Mouse (Mus musculus) limb, embryonic 12.5 days (tissue): ENCODE data around the gene P2rx1. TPM values are rescaled to one million over a fixed set of nuclear protein-coding genes. Genes with fewer than 3 reads are reported as not detected.

Source experiments
- ATAC-seq: fragments of 200-750 bp; cut with Nextera tagmentation; 2 replicates; pipeline ENCODE4 v1.8.0; 2017; ENCODE audit warnings: low read depth, moderate TSS enrichment; ENCODE audit not compliant: insufficient number of reproducible peaks, insufficient read depth, low FRiP score, low TSS enrichment
- H3K27ac ChIP-seq: fragments of 300-500 bp; sonication (generic); 2 replicates; pipeline ENCODE4 v1.5.1; 2016; ENCODE audit warnings: mild to moderate bottlenecking, moderate library complexity
- H3K27me3 ChIP-seq: fragments of 300-500 bp; sonication (generic); 2 replicates; pipeline ENCODE4 v1.6.1; 2016; ENCODE audit warnings: mild to moderate bottlenecking, moderate library complexity
- H3K36me3 ChIP-seq: fragments of 300-500 bp; sonication (generic); 2 replicates; pipeline ENCODE4 v1.6.1; 2016; ENCODE audit warnings: mild to moderate bottlenecking, moderate library complexity
- H3K4me1 ChIP-seq: fragments of 300-500 bp; sonication (generic); replicated peaks from 2 replicates; pipeline ENCODE4 v1.6.1; 2016
- H3K4me2 ChIP-seq: fragments of 300-500 bp; sonication (generic); 2 replicates; pipeline ENCODE4 v1.6.1; 2016; ENCODE audit warnings: mild to moderate bottlenecking, moderate library complexity
- H3K4me3 ChIP-seq: fragments of 300-500 bp; sonication (generic); replicated peaks from 2 replicates; pipeline ENCODE4 v1.5.1; 2016; ENCODE audit warnings: mild to moderate bottlenecking
- H3K9ac ChIP-seq: fragments of 300-500 bp; sonication (generic); replicated peaks from 2 replicates; pipeline ENCODE4 v1.6.1; 2016; ENCODE audit warnings: mild to moderate bottlenecking, moderate library complexity
- H3K9me3 ChIP-seq: fragments of 300-500 bp; sonication (generic); 2 replicates; pipeline ENCODE4 v1.6.1; 2016; ENCODE audit warnings: mild to moderate bottlenecking, moderate library complexity
- WGBS: fragments of 180-500 bp; shearing (Covaris S2); methylation state at CpG from one replicate; pipeline ENCODE4 v1.1.7; 2016; 5-methylcytosine and 5-hydroxymethylcytosine counted together
- polyA plus RNA-seq: library from polyadenylated mRNA; unstranded; fragments of >200 nt; fragmentation: Nextera tagmentation; extraction: Ambion mirVana; gene quantifications from 2 replicates; pipeline ENCODE4 v1.2.1, GENCODE M21; 2016

P2rx1 gene
- polyA plus RNA-seq, 1 experiment from 2014 or later = 1.0 TPM

DNA sequence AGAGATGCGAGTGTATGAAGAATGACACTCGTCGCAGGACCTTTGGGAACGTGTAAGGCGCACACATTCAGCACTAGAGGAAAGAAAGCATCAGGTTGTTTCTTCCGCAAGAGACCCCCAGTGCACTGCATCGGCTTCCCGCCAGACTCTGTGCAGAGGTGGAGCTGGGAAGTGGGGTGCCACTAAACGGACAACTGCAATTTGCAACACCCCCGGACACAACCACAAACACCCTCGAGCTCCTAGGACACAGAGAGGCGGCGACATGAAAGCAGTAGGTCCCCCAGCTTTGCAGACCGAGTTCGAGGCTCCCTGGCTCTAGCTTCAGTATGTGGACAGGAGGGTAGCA is 38.2 kb upstream of the P2rx1 start:
- Histone ChIP-seq H3K4me2 (peak overlapping the region; percentile 61), H3K9me3 (no peaks in the 10 kb centered on the region), H3K27me3 (peaks cover 65% of the 10 kb centered on the region), H3K27ac (no peak overlapping the region), H3K4me1 (peaks cover 17% of the 10 kb centered on the region), H3K9ac (no peak overlapping the region), H3K36me3 (no peaks in the 10 kb centered on the region), H3K4me3 (peak overlapping the region; percentile 39)
- WGBS = 2% methylated on average over 15 of the region's 15 CpGs
- ATAC-seq = no peak

GRCm38 (mm10) chr11:72961072-72961980 is 37.6 kb upstream of the P2rx1 start, which contains the start of gene Atp2a3:
TSS of gene Atp2a3 (plus strand) at chr11:72961169.
- ATAC-seq = no peak

DNA sequence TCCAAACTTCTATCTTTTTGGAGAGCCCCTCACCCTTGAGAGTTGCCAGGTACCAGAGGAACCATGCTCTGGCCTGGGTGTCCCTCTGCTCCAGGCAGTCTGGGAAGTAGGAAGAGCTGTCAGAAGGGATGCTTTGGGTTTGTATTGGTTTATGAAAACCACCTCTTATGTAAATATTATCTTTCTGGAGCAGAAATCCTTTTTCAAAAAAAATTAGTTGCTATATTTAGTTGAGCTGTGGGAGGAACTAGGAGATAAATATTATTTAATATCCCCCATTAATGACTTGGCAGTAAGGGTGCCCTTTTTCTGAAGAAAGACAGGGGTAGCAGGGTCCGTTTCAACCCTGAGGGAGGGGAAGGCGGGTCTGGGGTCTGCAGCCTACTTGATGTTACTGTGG is 36.5 kb upstream of the P2rx1 start:
- Histone ChIP-seq H3K36me3 (no peaks in the 10 kb centered on the region), H3K9ac (no peak overlapping the region), H3K4me3 (no peak overlapping the region), H3K4me2 (no peak overlapping the region), H3K27ac (no peak overlapping the region), H3K27me3 (peaks cover 68% of the 10 kb centered on the region), H3K4me1 (peaks cover 19% of the 10 kb centered on the region), H3K9me3 (no peaks in the 10 kb centered on the region)
- 63% methylated on average over 2 of the region's 2 CpGs for WGBS
- no peak for ATAC-seq

More at GRCm38 (mm10) chr11:72961072-72961980, 37.6 kb upstream of the P2rx1 start, which contains the start of gene Atp2a3:
- peaks cover 19% of the 10 kb centered on the region for H3K4me1 ChIP-seq
- H3K4me2 ChIP-seq = peak within 1 kb of the TSS; percentile 61
- no peaks in the 10 kb centered on the region for H3K9me3 ChIP-seq
- no peaks in the 10 kb centered on the region for H3K36me3 ChIP-seq
- H3K4me3 ChIP-seq = peak within 1 kb of the TSS; percentile 39
- 4% methylated on average over 70 of the region's 70 CpGs for WGBS
- H3K9ac ChIP-seq = peak within 1 kb of the TSS; percentile 31; the same call in 1 of the 2 replicates
- H3K27ac ChIP-seq = no peak within 1 kb of the TSS
- H3K27me3 ChIP-seq = peaks cover 68% of the 10 kb centered on the region

- Histone ChIP-seq H3K9me3 (no peaks in the 10 kb centered on the region), H3K9ac (no peak overlapping the region), H3K27ac (no peak overlapping the region), H3K4me2 (no peak overlapping the region), H3K4me1 (peaks cover 19% of the 10 kb centered on the region), H3K36me3 (no peaks in the 10 kb centered on the region), H3K27me3 (peaks cover 62% of the 10 kb centered on the region), H3K4me3 (no peak overlapping the region)
- no peak for ATAC-seq
- 40% methylated on average over 7 of the region's 7 CpGs for WGBS
Measured at GRCm38 (mm10) chr11:72963058-72963788, 35.7 kb upstream of the P2rx1 start.

DNA sequence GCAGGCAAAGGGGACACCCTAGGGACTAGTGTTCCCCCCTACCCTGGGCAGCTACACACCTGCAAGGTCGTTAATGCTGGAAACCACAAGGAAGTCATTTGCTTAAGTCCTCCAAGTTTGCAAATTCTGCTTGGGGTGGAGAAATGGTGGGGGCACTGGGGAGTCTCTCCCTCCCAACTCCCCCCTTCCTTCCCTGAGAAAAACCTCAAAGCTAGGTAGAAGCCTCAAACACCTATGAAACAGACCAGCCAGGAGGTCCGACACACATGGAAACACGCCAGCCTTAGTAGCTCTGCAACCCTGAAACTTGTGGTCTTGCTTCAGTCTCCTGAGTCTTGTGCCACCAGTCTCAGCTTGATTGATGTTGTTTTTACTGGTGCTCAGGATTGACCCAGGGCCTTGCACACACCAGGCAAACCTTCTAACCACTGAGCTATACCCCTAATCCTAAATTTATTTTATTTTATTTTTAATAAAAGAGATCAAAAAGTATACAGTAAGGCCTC is 35.1 kb upstream of the P2rx1 start:
- no peak overlapping the region for H3K9ac ChIP-seq
- no peaks in the 10 kb centered on the region for H3K9me3 ChIP-seq
- peaks cover 19% of the 10 kb centered on the region for H3K4me1 ChIP-seq
- no peak overlapping the region for H3K27ac ChIP-seq
- H3K4me3 ChIP-seq = no peak overlapping the region
- H3K36me3 ChIP-seq = no peaks in the 10 kb centered on the region
- ATAC-seq = no peak
- H3K4me2 ChIP-seq = no peak overlapping the region
- WGBS = 50% methylated on average over 3 of the region's 3 CpGs
- H3K27me3 ChIP-seq = peaks cover 56% of the 10 kb centered on the region

- H3K9me3 ChIP-seq = no peaks in the 10 kb centered on the region
- H3K27ac ChIP-seq = no peak overlapping the region
- WGBS = 76% methylated on average over 13 of the region's 13 CpGs
- no peak for ATAC-seq
- H3K9ac ChIP-seq = no peak overlapping the region
- no peak overlapping the region for H3K4me3 ChIP-seq
- peaks cover 26% of the 10 kb centered on the region for H3K27me3 ChIP-seq
- no peaks in the 10 kb centered on the region for H3K36me3 ChIP-seq
- H3K4me1 ChIP-seq = no peaks in the 10 kb centered on the region
- no peak overlapping the region for H3K4me2 ChIP-seq
Measured at GRCm38 (mm10) chr11:72974995-72975503, 23.9 kb upstream of the P2rx1 start.

- 82% methylated on average over 9 of the region's 9 CpGs for WGBS
- Histone ChIP-seq H3K36me3 (no peaks in the 10 kb centered on the region), H3K4me1 (peaks cover 4% of the 10 kb centered on the region; the same call in 1 of the 2 replicates)
Measured at GRCm38 (mm10) chr11:72982516-72982915, 16.4 kb upstream of the P2rx1 start.

DNA sequence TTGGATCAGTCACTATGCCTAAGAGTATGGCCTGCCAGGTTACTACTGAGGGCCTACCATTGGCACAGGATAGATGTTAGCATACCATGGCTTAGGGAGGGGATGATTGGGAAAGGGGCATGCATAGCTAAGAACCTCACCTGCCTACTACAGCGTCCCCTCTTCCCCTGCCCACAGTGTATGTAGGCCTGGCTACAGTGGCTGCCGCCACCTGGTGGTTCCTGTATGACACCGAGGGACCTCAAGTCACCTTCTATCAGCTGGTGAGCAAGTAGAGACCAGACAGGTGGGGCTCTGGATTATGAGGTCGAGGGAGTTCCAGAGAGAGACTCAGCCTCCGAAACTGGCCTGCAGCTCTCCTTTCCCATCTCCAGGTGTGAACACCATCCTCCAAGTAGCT is 15.6 kb upstream of the P2rx1 start:
- no peaks in the 10 kb centered on the region for H3K27me3 ChIP-seq
- no peak overlapping the region for H3K4me2 ChIP-seq
- peaks cover 6% of the 10 kb centered on the region; the same call in 1 of the 2 replicates for H3K4me1 ChIP-seq
- 38% methylated on average over 5 of the region's 5 CpGs for WGBS
- H3K36me3 ChIP-seq = no peaks in the 10 kb centered on the region
- no peaks in the 10 kb centered on the region for H3K9me3 ChIP-seq
- no peak overlapping the region for H3K27ac ChIP-seq
- H3K4me3 ChIP-seq = no peak overlapping the region
- ATAC-seq = no peak
- no peak overlapping the region for H3K9ac ChIP-seq

More at GRCm38 (mm10) chr11:72982516-72982915, 16.4 kb upstream of the P2rx1 start:
- H3K9ac ChIP-seq = no peak overlapping the region
- H3K4me2 ChIP-seq = no peak overlapping the region
- H3K27ac ChIP-seq = no peak overlapping the region
- H3K4me3 ChIP-seq = no peak overlapping the region
- H3K9me3 ChIP-seq = no peaks in the 10 kb centered on the region
- no peak for ATAC-seq
- no peaks in the 10 kb centered on the region for H3K27me3 ChIP-seq

GRCm38 (mm10) chr11:72986745-72987144 is 12.2 kb upstream of the P2rx1 start:
- 79% methylated on average over 5 of the region's 5 CpGs for WGBS

DNA sequence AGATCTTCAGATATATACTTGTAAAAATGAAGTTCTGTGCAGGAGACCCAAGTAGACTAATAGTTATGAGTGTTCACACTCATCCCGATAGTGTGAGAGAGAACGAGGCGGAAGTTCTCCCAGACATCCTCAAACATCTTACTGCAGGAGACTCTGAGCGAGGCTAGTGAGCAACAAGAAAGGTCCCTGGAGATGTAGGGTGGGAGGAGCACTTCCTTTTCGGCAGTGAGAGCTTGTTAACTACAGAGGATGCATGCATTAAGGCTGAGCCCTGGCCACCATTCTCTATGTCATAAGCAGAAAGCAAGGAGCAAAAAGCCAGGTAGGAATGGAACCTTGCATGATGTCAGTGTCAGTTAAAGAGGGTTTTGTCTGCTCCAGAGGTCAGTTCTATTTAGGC is 11.7 kb upstream of the P2rx1 start:
- Histone ChIP-seq H3K4me3 (no peak overlapping the region), H3K4me2 (no peak overlapping the region), H3K36me3 (no peaks in the 10 kb centered on the region), H3K27me3 (peaks cover 5% of the 10 kb centered on the region), H3K4me1 (peaks cover 14% of the 10 kb centered on the region; the same call in 1 of the 2 replicates), H3K9me3 (no peaks in the 10 kb centered on the region), H3K9ac (no peak overlapping the region), H3K27ac (no peak overlapping the region)
- no peak for ATAC-seq
- 66% methylated on average over 5 of the region's 5 CpGs for WGBS

More at GRCm38 (mm10) chr11:72986745-72987144, 12.2 kb upstream of the P2rx1 start:
- H3K36me3 ChIP-seq = no peaks in the 10 kb centered on the region
- no peak overlapping the region for H3K27ac ChIP-seq
- no peaks in the 10 kb centered on the region for H3K9me3 ChIP-seq
- H3K4me3 ChIP-seq = no peak overlapping the region
- H3K9ac ChIP-seq = no peak overlapping the region
- H3K4me2 ChIP-seq = no peak overlapping the region
- H3K4me1 ChIP-seq = peaks cover 14% of the 10 kb centered on the region; the same call in 1 of the 2 replicates
- ATAC-seq = no peak
- no peaks in the 10 kb centered on the region for H3K27me3 ChIP-seq

DNA sequence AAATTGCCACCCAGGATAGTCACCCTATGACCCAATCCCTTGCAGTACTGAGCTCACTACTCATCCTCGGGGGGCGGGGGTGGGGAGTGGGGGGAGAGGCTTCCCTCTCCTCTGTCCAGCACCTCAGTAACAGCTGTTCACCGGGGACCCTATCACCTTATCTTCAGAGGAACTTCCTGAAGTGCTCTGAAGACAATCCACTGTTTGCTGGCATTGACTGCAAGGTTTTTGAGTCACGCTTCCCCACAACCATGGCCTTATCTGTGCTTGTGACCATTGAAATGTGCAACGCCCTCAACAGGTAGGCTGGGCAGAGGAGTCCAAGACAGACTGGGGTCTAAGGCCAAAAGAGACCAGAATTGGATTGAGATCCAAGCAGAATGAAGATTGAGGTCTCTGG is 11.1 kb upstream of the P2rx1 start:
- Histone ChIP-seq H3K27me3 (peaks cover 5% of the 10 kb centered on the region), H3K9me3 (no peaks in the 10 kb centered on the region), H3K9ac (no peak overlapping the region), H3K36me3 (no peaks in the 10 kb centered on the region), H3K4me2 (no peak overlapping the region), H3K27ac (no peak overlapping the region), H3K4me3 (no peak overlapping the region), H3K4me1 (peaks cover 14% of the 10 kb centered on the region; the same call in 1 of the 2 replicates)
- ATAC-seq = no peak
- 77% methylated on average over 5 of the region's 5 CpGs for WGBS
